Mouse (Mus musculus): Measurements from ENCODE around the gene Spen. TPM values are rescaled to one million over a fixed set of nuclear protein-coding genes. Genes with fewer than 3 reads are reported as not detected.

The Spen gene
- polyA plus RNA-seq, 1 experiment from 2014 or later = 22.0 TPM

- H3K4me2 ChIP-seq (replicated peaks; ENCODE audit: low read depth, low read length) = no peak overlapping the region
- no peaks in the 10 kb centered on the region for H3K27me3 ChIP-seq (ENCODE audit: control insufficient read depth, insufficient read depth, low read length)
- H3K4me3 ChIP-seq (ENCODE audit: low read depth, low read length) = no peak overlapping the region
- no peaks in the 10 kb centered on the region for H3K4me1 ChIP-seq (replicated peaks; ENCODE audit: control insufficient read depth, insufficient read depth, low read length)
- H3K9ac ChIP-seq (ENCODE audit: low read depth, low read length) = no peak overlapping the region
- ATAC-seq (ENCODE audit: low FRiP score) (no peak), DNase-seq (ENCODE audit: low spot score) (no peak)
- 78% methylated on average over 10 of the region's 10 CpGs for WGBS
- H3K27ac ChIP-seq (ENCODE audit: low read depth, low read length) = no peak overlapping the region
- peaks cover 46% of the 10 kb centered on the region for H3K36me3 ChIP-seq (ENCODE audit: control insufficient read depth, insufficient read depth, low read length)
- no peaks in the 10 kb centered on the region for H3K9me3 ChIP-seq (ENCODE audit: control insufficient read depth, low read length)
These were observed 69.8 kb downstream of the Spen start for GRCm38 (mm10) chr4:141468576-141468975.

- Histone ChIP-seq H3K4me2 (replicated peaks; ENCODE audit: low read depth, low read length) (no peak overlapping the region), H3K27ac (ENCODE audit: low read depth, low read length) (no peak overlapping the region), H3K4me1 (replicated peaks; ENCODE audit: control insufficient read depth, insufficient read depth, low read length) (no peaks in the 10 kb centered on the region), H3K36me3 (ENCODE audit: control insufficient read depth, insufficient read depth, low read length) (peaks cover 46% of the 10 kb centered on the region), H3K4me3 (ENCODE audit: low read depth, low read length) (no peak overlapping the region), H3K27me3 (ENCODE audit: control insufficient read depth, insufficient read depth, low read length) (no peaks in the 10 kb centered on the region), H3K9me3 (ENCODE audit: control insufficient read depth, low read length) (no peaks in the 10 kb centered on the region), H3K9ac (ENCODE audit: low read depth, low read length) (no peak overlapping the region)
- ATAC-seq (ENCODE audit: low FRiP score) (no peak), DNase-seq (ENCODE audit: low spot score) (no peak)
- 85% methylated on average over 6 of the region's 6 CpGs for WGBS
These were observed 70.8 kb downstream of the Spen start for GRCm38 (mm10) chr4:141467581-141467927.

- WGBS = 90% methylated on average over 15 of the region's 15 CpGs
- DNase-seq (ENCODE audit: low spot score) (no peak), ATAC-seq (ENCODE audit: low FRiP score) (no peak)
- H3K9me3 ChIP-seq (ENCODE audit: control insufficient read depth, low read length) = no peaks in the 10 kb centered on the region
- H3K4me3 ChIP-seq (ENCODE audit: low read depth, low read length) = no peak overlapping the region
- no peaks in the 10 kb centered on the region for H3K4me1 ChIP-seq (replicated peaks; ENCODE audit: control insufficient read depth, insufficient read depth, low read length)
- H3K4me2 ChIP-seq (replicated peaks; ENCODE audit: low read depth, low read length) = no peak overlapping the region
- no peak overlapping the region for H3K27ac ChIP-seq (ENCODE audit: low read depth, low read length)
- H3K27me3 ChIP-seq (ENCODE audit: control insufficient read depth, insufficient read depth, low read length) = no peaks in the 10 kb centered on the region
- no peak overlapping the region for H3K9ac ChIP-seq (ENCODE audit: low read depth, low read length)
- H3K36me3 ChIP-seq (ENCODE audit: control insufficient read depth, insufficient read depth, low read length) = peaks cover 42% of the 10 kb centered on the region
These were observed 71.4 kb downstream of the Spen start for GRCm38 (mm10) chr4:141466844-141467580.

GRCm38 (mm10) chr4:141466289-141466795 is 72.1 kb downstream of the Spen start:
- H3K4me3 ChIP-seq (ENCODE audit: low read depth, low read length) = no peak overlapping the region
- no peak overlapping the region for H3K27ac ChIP-seq (ENCODE audit: low read depth, low read length)
- H3K9me3 ChIP-seq (ENCODE audit: control insufficient read depth, low read length) = no peaks in the 10 kb centered on the region
- no peak for DNase-seq (ENCODE audit: low spot score)
- no peak overlapping the region for H3K4me2 ChIP-seq (replicated peaks; ENCODE audit: low read depth, low read length)
- H3K9ac ChIP-seq (ENCODE audit: low read depth, low read length) = no peak overlapping the region
- H3K27me3 ChIP-seq (ENCODE audit: control insufficient read depth, insufficient read depth, low read length) = no peaks in the 10 kb centered on the region
- H3K4me1 ChIP-seq (replicated peaks; ENCODE audit: control insufficient read depth, insufficient read depth, low read length) = no peaks in the 10 kb centered on the region
- peaks cover 36% of the 10 kb centered on the region for H3K36me3 ChIP-seq (ENCODE audit: control insufficient read depth, insufficient read depth, low read length)
- WGBS = 96% methylated on average over 16 of the region's 16 CpGs
- ATAC-seq (ENCODE audit: low FRiP score) = no peak

- no peak for DNase-seq (ENCODE audit: low spot score)
- Histone ChIP-seq H3K9me3 (ENCODE audit: control insufficient read depth, low read length) (no peaks in the 10 kb centered on the region), H3K27me3 (ENCODE audit: control insufficient read depth, insufficient read depth, low read length) (no peaks in the 10 kb centered on the region), H3K4me2 (replicated peaks; ENCODE audit: low read depth, low read length) (no peak overlapping the region), H3K4me3 (ENCODE audit: low read depth, low read length) (no peak overlapping the region), H3K9ac (ENCODE audit: low read depth, low read length) (no peak overlapping the region), H3K27ac (ENCODE audit: low read depth, low read length) (no peak overlapping the region), H3K4me1 (replicated peaks; ENCODE audit: control insufficient read depth, insufficient read depth, low read length) (no peaks in the 10 kb centered on the region), H3K36me3 (ENCODE audit: control insufficient read depth, insufficient read depth, low read length) (peaks cover 33% of the 10 kb centered on the region)
- ATAC-seq (ENCODE audit: low FRiP score) = no peak
- WGBS = 87% methylated on average over 33 of the region's 34 CpGs
These were observed 72.7 kb downstream of the Spen start for GRCm38 (mm10) chr4:141465512-141466288.

DNA sequence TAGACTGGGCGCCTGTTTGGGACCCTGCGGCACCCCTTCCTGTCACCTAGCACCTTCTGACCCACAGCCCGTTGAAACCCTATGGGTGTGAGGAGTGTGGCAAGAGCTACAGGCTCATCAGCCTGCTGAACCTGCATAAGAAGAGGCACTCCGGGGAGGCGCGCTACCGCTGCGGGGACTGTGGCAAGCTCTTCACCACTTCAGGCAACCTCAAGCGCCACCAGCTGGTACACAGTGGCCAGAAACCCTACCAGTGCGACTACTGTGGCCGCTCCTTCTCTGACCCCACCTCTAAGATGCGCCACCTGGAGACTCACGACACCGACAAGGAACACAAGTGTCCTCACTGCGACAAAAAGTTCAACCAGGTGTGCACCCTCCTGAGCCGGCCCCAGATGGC is 73.7 kb downstream of the Spen start:
- WGBS = 76% methylated on average over 16 of the region's 16 CpGs
- ATAC-seq (ENCODE audit: low FRiP score) (no peak), DNase-seq (ENCODE audit: low spot score) (no peak)
- no peaks in the 10 kb centered on the region for H3K27me3 ChIP-seq (ENCODE audit: control insufficient read depth, insufficient read depth, low read length)
- H3K4me3 ChIP-seq (ENCODE audit: low read depth, low read length) = no peak overlapping the region
- no peak overlapping the region for H3K27ac ChIP-seq (ENCODE audit: low read depth, low read length)
- H3K9me3 ChIP-seq (ENCODE audit: control insufficient read depth, low read length) = no peaks in the 10 kb centered on the region
- H3K9ac ChIP-seq (ENCODE audit: low read depth, low read length) = no peak overlapping the region
- H3K4me2 ChIP-seq (replicated peaks; ENCODE audit: low read depth, low read length) = no peak overlapping the region
- H3K4me1 ChIP-seq (replicated peaks; ENCODE audit: control insufficient read depth, insufficient read depth, low read length) = no peaks in the 10 kb centered on the region
- peaks cover 29% of the 10 kb centered on the region for H3K36me3 ChIP-seq (ENCODE audit: control insufficient read depth, insufficient read depth, low read length)

- H3K4me2 ChIP-seq (replicated peaks; ENCODE audit: low read depth, low read length) = no peak overlapping the region
- H3K9me3 ChIP-seq (ENCODE audit: control insufficient read depth, low read length) = no peaks in the 10 kb centered on the region
- no peaks in the 10 kb centered on the region for H3K27me3 ChIP-seq (ENCODE audit: control insufficient read depth, insufficient read depth, low read length)
- ATAC-seq (ENCODE audit: low FRiP score) (no peak), DNase-seq (ENCODE audit: low spot score) (no peak)
- H3K27ac ChIP-seq (ENCODE audit: low read depth, low read length) = no peak overlapping the region
- 86% methylated on average over 14 of the region's 14 CpGs for WGBS
- peaks cover under 1% of the 10 kb centered on the region; the same call in 1 of the 2 replicates for H3K4me1 ChIP-seq (replicated peaks; ENCODE audit: control insufficient read depth, insufficient read depth, low read length)
- no peak overlapping the region for H3K9ac ChIP-seq (ENCODE audit: low read depth, low read length)
- no peak overlapping the region for H3K4me3 ChIP-seq (ENCODE audit: low read depth, low read length)
- peaks cover 23% of the 10 kb centered on the region; the same call in 1 of the 2 replicates for H3K36me3 ChIP-seq (ENCODE audit: control insufficient read depth, insufficient read depth, low read length)
These were observed 74.9 kb downstream of the Spen start for GRCm38 (mm10) chr4:141463472-141463871.

GRCm38 (mm10) chr4:141461576-141461975 is 76.8 kb downstream of the Spen start:
- no peaks in the 10 kb centered on the region for H3K27me3 ChIP-seq (ENCODE audit: control insufficient read depth, insufficient read depth, low read length)
- H3K9ac ChIP-seq (ENCODE audit: low read depth, low read length) = no peak overlapping the region
- 91% methylated on average over 12 of the region's 12 CpGs for WGBS
- H3K4me3 ChIP-seq (ENCODE audit: low read depth, low read length) = no peak overlapping the region
- no peak overlapping the region for H3K27ac ChIP-seq (ENCODE audit: low read depth, low read length)
- no peak overlapping the region for H3K4me2 ChIP-seq (replicated peaks; ENCODE audit: low read depth, low read length)
- peaks cover 6% of the 10 kb centered on the region; the same call in 1 of the 2 replicates for H3K4me1 ChIP-seq (replicated peaks; ENCODE audit: control insufficient read depth, insufficient read depth, low read length)
- ATAC-seq (ENCODE audit: low FRiP score) (no peak), DNase-seq (ENCODE audit: low spot score) (no peak)
- H3K9me3 ChIP-seq (ENCODE audit: control insufficient read depth, low read length) = no peaks in the 10 kb centered on the region
- peaks cover 16% of the 10 kb centered on the region; the same call in 1 of the 2 replicates for H3K36me3 ChIP-seq (ENCODE audit: control insufficient read depth, insufficient read depth, low read length)
